Mouse (Mus musculus) adrenal gland, postnatal 14 days (tissue): Measurements from ENCODE around the gene Cplane1. TPM values are rescaled to one million over a fixed set of nuclear protein-coding genes. Genes with fewer than 3 reads are reported as not detected.

Source experiments
- DNase-seq: peaks from one replicate; pipeline ENCODE4 v3.0.0; 2021; ENCODE audit warnings: mixed read lengths
- total RNA-seq: library from RNA; stranded (reverse); gene quantifications from 2 replicates; pipeline ENCODE4 v1.2.3, GENCODE M21; 2021

The Cplane1 gene
- total RNA-seq, 1 experiment from 2014 or later, result 8.6 TPM

GRCm38 (mm10) chr15:8294150-8294549, 125.2 kb downstream of the Cplane1 start:
- no peak for DNase-seq

GRCm38 (mm10) chr15:8302944-8303343, 134.0 kb downstream of the Cplane1 start:
- no peak for DNase-seq

GRCm38 (mm10) chr15:8305474-8305873, 136.6 kb downstream of the Cplane1 start:
- no peak for DNase-seq

GRCm38 (mm10) chr15:8317381-8317780, 148.5 kb downstream of the Cplane1 start:
- DNase-seq, result no peak

DNA sequence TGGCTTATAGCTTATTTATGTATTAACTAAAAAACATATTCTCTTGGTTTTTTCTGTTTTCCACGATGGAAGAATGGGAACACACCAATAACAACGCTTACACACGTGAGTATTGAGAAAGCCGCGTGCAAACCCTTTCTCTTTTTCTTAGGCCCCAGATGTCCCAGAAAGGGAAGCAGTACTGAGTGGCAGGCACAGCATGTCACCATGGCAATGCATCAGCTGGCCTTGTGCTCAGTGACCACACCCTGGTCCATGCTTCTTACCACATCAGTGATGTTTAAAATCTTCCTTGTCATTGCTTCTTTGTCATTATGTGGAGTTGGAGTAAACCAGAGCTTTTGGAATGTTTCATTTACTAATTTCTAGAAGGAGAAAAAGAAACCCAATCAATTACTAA, 150.3 kb downstream of the Cplane1 start:
- DNase-seq, result no peak

Other genes starting within 250 kb of the Cplane1 start
- 27.9 and 31.0 TPM in 2 replicates for gene Wdr70, start 69.9 kb upstream of the Cplane1 start, total RNA-seq
- gene Nup155, start 59.8 kb upstream of the Cplane1 start, total RNA-seq, result 23.1 and 24.2 TPM in 2 replicates